Mouse (Mus musculus) c-Kit-positive CD71-positive TER-119-negative erythroid progenitor cells, embryonic 14.5 days (primary cell): ENCODE data around the gene Kirrel.
"Not testable (repeated sequence)": the region's sequence is repeated elsewhere in the genome, so short reads cannot be mapped to it uniquely, and the experiment has no call there.

Source experiments
- DNase-seq: peaks from one replicate; pipeline ENCODE4 v3.0.0-alpha.2; 2013; ENCODE audit warnings: low read depth

The Kirrel gene

GRCm38 (mm10) chr3:87134951-87135350 lies 39.6 kb downstream of the Kirrel start:
- no peak for DNase-seq

GRCm38 (mm10) chr3:87131694-87132347 lies 42.7 kb downstream of the Kirrel start:
- DNase-seq: no peak

DNA sequence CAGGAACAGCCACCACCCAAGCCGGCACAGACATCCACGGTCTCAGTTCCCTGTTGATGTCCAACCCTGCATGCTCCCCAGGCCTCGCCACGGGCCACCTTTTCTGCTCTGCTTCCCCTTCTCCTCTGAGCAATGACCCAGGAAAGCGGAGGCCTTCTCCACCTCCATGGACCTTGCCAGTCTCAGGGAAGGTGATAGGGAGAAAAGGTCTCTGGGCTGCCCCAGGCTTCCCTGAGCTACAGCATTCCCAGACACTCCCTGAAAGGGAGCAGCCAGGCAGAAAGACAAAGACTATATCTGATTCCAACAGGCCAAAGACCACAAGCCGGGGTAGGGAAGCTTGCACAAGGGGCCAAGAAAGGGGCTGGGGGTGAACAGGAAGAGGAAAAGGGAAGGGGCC lies 43.6 kb downstream of the Kirrel start:
- no peak for DNase-seq

DNA sequence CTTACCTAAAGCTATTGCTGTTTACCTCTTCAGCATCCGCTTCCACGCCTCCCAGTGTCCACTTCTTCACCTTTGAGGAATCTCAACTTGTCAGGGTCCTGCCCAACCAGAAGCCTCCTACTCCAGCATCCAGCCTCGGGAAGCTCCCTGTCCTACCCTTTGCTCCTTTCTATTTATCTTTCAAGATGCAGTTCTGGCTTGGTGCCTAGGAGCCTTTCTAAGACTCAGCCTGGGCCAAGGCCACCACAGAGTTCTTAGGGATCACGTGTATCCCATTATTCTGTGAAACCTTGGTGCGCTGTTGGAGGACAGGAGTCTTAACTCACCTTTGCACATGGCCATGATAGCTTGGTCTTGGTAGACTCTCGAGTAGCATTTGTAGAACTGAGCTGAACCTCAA lies 50.8 kb downstream of the Kirrel start:
- DNase-seq: no peak

- no peak for DNase-seq
Observed at GRCm38 (mm10) chr3:87118214-87118613, 56.3 kb downstream of the Kirrel start.

DNA sequence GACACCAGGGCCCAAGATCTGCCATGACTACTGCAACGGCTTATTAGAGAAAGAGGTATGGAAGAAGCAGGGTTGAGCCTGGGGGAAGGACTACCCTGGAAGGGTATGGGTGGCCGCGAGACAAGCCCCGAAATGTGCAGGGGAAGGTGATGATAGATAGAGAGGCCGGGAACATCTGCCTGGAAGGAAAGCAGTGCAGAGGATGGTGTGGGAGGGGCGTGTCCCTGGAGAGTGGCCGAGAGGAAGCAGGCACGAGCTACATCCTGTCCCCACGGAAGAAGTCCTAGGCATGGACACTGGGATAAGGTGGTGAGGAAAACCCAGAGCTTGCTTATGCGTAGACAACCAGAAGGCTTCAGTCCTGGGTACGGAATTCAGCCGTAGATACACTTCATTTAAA lies 56.9 kb downstream of the Kirrel start:
- DNase-seq: no peak

DNA sequence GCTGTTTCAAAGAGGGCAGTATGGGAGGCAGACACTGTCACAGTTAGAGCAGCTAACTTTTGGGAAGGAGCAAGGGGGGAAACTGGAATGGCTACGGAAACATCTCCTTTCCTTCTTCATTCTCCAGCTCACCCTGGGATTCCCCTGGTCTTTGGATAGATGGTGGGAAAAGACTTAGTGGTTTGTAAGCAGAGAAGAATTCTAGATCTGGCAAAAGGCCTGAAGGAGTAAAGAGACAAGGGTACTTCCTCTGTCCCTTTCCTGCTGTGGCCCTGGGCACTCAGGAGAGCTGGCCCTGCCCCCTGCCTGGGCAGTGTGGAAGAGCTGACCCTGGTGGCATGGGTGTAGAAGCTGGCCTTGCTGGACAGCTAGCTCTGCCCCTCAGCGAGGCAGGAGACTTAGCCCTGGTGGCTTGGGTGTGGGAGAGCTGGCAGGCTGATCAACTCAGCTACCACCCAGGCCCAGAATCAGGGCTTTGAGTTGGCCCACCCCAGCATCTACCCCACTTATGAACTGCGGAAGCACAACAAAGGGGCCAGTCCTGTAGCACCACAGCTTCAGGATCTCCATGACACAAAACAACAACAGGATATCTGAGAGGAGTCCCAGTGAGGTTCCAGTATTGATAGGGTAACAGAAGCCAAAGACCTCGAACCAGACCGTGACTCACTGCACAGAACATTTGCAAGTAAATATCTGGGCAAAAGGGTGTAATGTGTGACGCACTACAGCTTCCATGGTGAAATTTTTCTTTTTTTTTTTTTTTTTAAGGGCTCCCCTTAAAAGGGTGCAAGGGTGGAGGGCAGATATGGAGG lies 58.6 kb downstream of the Kirrel start:
- DNase-seq: no peak

DNA sequence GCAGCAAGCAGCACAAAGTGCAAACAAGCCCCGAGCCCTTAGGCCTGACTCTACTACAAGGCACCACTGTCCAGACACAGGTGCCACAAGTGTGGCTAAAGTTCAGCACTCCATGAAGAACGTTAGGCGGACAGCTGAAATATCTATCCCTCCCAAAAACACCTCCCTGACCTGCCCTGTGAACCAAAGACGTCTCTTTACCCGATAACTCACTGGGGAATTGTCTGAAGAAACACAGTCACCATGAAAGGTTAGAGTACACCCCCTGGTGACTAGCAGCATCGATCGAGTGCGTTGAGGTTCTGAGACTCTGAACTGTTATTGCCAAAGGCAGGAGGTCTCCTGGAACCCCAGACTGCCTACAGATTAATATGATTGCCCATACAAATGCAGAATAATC lies 59.3 kb downstream of the Kirrel start:
- no peak for DNase-seq

- DNase-seq: no peak
Observed at GRCm38 (mm10) chr3:87114801-87115200, 59.7 kb downstream of the Kirrel start.

DNA sequence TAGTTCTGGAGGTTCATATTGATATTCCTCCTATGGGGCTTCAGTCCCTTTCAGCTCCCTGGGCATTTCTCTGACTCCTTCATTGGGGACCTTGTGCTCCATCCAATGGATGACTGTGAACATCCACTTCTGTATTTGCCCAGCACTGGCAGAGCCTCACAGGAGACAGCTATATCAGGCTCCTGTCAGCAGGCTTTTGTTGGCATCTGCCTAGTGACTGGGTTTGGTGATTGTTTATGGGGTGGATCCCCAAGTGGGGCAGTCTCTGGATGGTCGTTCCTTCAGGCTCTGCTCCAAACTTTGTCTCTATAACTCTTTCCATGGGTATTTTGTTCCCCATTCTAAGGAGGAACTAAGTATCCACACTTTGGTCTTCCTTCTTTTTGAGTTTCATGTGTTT lies 60.7 kb downstream of the Kirrel start:
- not testable (repeated sequence) for DNase-seq

GRCm38 (mm10) chr3:87112264-87112663 lies 62.3 kb downstream of the Kirrel start:
- DNase-seq: no peak

DNA sequence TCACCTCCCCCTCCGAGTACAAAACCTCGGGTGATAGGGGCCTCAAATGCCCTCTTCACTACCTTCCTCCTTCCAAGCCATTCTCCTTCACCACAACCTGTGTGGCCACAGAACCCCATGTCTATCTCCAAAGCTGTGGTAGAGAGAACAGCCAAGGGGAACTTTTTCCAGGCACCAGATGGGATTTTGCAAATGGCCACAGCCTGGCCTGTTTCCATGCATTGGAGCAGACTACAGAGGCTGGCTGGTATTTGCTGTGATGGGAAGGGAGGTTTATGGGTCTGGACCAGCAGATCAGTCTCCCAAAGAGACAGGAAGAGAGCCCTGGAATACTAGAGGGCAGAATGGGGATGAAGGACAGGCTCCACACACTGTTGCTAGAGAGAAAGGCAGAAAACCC lies 69.7 kb downstream of the Kirrel start:
- no peak for DNase-seq

DNA sequence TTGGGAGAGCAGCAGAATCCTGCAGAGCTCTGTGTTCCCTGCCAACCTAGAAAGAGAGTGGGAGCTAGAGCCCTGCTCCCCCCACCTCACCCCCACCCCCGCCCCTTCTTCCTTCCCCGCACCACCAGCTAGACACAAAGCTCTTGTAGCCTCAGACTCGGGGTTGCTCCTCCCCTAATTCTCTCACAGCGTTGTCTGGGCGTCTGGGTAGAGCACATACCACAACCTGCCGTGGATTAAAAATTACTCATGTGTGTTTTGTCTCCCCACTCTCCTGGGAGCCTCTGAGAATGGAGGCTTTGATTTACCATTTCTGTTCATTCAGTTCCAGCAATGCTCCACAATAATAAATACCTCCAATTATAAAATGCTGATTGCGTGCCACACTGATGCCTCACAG lies 72.2 kb downstream of the Kirrel start:
- DNase-seq: no peak

DNA sequence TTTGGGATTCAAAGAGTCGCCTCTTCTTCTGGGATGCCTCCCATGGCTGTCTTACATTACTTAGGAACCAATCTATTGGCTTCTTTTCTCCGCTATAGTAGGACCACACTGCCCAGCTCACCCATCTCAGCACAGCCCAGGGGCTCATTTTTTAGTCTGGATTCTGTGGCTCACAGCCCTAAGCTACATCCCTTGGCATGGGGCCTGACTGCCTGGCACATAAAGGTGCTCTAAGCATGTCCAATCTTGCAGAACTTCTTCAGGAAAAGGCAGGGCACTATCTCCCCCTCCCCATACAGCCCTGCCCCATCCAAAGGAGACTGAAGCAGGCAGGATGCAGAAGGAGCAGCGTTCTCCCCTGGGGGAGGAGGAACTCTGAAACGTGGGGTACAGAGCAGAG lies 73.6 kb downstream of the Kirrel start:
- no peak for DNase-seq

DNA sequence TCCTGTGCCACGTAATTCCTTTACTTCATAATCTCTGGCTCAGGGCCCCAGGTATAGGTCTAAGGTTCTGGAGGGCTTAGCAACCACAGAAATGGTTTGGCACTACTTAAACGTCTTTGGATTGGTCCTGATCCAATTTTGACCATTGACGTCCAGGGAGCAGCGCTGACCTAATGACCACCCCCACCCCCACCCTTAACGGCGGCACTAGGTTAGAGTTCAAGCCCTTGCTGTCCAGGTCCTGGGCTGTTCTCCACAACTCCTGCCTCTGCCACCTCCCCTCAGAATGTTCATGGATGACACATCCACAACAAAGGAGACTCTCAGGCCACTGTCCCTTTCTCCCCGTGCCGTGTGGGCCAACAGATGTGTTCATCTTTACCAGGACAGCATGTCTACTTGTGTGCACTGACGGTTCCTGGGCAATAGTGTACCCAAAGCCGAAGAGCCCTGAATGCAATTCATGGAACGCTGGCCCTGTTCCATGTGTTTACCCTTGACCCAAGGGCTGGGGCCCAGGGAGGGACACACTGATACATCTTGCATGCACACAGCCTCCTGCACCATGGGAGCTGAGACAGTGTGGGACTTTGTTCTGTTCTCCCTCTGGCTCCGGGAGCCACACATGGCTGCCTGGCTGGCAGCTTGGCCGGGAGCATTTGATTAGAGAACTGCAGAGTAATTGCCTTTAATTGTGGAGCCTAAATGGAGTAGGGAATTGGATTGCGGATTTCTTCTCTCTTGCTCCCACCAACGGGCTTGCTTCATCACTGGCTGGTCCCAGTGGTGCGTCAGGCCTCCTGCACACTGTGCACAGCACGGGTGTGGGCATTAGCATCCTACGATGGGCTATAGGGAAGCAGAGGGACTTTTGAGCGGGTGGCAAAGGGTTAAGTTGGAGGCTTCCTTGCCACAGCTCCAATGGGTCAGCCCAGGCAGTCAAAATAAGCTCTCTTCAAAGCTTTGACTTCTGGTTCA lies 76.3 kb downstream of the Kirrel start:
- DNase-seq: no peak

DNA sequence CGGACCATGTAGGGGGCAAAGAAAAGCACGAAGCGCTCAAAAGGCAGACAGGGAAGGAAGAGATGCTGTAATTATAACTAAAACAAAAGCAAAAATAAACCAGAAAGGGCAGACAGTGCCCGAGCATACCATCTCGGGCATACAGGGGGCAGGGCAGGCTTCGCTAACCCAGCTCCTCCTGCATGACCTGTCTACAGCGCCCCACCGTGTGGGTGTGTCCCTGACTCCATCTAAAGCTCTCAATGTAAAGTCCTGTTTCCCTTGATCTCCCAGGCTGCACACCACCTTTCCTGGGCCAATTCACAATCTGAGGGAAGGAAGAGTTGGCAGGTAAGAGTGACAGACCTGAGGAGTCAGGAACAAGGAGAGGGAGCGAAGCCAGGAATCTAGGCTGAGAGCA lies 77.3 kb downstream of the Kirrel start:
- no peak for DNase-seq

DNA sequence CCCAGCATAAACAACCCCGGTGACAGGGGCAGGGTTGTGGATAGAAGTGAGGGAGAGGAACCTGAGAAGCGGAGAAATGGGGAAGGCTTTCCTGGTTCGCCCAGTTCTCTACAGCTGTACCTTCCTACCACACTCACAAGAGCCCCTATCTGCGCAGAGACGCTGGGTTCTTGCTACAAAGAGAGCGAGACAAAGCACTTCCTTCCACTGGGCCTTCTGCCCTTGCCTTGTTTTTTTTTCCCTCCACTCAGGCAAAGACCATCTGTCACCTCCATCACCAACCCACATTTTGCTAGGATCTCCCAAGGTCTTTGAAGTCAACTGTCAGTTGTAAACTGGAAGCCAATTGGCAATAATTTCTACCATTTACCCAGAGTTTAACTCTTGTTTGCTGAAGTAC lies 80.8 kb downstream of the Kirrel start:
- DNase-seq: no peak

DNA sequence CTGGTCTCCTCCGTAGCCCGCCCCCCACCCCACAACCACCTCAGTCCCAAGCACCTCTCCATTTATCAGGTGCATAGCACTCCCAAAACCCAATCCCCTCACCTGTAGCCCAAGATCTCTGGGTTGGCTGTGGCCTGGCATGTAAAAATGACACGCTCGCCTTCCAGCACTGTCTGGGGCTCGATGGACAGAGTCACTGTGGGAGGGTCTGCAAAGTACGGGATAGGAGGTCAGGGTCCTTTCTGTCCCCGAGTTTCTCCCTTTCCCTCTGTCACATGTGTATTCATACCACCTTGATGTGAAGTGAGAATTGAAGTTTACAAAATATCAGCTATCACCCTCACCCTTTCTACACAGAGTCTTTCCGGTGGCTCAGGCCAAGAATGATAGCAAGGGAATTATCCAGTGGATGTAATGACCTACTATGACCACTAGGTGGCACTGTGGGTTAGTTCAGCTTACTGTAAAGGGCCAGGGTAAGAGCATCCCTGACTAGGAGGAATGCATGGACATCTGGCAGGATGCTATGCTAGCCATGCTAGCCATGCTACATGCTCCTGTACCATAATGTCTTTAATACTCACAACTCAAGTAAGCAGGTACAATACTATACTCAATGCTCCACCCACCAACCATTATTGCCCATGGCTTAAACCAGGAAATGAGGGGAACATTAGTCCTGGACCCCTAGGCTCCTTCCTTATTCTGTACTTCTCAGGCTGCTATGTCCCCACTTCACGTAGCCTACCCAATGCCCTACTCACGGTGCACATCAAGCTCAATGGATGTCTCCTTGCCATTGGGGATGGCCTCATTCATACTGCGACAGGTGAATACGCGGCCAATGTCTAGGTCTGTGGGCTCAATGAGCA lies 84.6 kb downstream of the Kirrel start:
- DNase-seq: peak; percentile 44

GRCm38 (mm10) chr3:87087146-87087545 lies 87.4 kb downstream of the Kirrel start:
- no peak for DNase-seq

GRCm38 (mm10) chr3:87082235-87082634 lies 92.3 kb downstream of the Kirrel start:
- peak; percentile 8 for DNase-seq

DNA sequence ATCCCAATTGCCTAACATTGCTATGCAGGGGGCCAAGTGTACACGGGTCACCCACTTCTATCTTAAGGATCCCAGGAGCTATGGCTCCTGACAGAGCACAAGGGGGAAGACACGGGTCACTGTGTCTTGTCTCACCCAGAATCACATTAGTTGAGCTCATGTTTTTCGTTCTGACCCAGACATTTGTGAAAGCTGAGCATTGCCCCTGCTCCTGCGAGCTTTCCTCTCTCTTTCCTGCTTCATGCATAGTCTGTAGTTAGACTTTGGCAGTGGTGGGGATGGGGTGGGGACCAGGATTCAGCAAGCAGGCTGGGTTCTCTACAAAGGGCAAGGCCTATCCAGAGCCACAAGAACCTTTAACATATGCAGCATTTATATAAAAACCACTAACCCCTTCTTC lies 94.8 kb downstream of the Kirrel start:
- DNase-seq: no peak

DNA sequence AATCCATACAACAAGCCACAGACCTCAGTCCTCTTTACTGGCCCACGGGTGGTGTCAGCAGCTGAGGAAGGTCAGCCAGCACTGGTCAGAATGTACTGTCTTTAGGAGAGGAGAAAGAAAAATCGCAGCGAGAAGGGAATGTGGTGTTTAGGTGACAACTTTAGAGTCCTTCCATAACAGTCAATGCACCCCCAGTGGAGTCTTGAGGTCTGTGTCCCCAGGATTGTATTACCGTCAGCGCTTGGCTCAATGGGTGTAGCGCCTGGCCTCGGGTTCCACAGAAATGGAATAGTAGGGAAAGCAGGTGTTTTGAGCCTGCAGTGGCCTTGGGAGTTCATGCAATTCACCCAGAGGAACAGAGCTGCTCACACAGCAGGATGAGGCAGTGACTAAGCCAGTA lies 95.2 kb downstream of the Kirrel start:
- no peak for DNase-seq
